Mouse (Mus musculus) kidney, postnatal 10 days (tissue): ENCODE results near the gene Pgam2.

ENCODE experiments used
- DNase-seq: peaks from one replicate; pipeline ENCODE4 v3.0.0; 2021; ENCODE audit warnings: mixed read lengths

The Pgam2 gene

GRCm38 (mm10) chr11:5804174-5804573 lies 641 bp upstream of the Pgam2 start:
- no peak for DNase-seq

DNA sequence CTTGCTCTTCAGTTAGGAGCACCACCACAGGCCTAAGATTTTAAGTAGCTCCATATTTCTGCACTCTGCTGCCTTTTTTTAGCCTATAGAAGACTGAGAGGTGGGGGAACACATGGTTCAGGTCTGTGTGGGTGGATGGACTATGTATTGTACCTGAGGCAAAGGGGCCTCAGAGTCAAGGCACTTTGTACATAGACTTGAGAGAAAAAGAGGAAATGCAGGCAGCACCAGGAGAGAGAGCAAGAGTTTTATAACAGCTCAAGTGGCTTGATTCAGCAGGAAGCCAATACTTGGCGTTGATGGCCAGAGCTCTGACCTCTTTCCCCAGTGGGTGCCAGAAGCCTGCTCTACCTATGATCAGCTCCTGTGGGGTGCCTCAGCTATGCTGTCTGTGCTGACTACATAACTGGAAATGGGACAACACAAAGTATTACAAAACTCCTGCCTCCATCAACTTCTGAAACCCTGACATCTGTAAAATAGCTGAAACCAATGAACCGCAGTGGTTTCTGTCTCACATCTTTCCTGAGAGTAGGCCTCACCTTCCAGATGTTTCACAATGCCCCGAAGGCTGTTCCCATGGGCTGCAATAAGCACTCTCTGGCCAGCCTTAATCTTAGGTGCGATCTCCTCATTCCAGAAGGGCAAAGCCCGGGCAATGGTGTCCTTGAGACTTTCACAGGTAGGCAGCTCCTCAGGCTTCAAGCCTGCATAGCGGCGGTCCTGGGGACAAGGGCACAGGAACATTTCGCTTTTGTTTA lies 896 bp downstream of the Pgam2 start:
- DNase-seq = no peak

DNA sequence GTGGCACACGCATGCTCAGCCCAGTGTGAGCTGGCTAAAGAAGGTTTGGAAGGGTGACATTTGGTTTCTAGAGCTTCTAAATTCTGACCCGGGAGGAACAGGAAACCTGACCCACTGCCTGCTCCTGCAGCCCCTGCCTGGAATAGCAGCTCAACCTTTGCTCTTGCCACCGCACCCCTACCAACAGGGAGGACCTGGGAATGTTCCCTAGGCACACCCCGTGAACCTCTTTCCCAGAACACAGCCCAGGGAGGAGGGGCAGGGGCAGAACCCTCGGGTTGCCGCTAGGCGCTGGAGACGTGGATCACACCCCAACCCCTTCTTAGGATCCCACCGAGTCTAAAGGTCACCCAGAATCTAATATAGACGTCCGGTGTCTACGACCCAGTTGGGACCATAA lies 1.5 kb downstream of the Pgam2 start:
- no peak for DNase-seq

DNA sequence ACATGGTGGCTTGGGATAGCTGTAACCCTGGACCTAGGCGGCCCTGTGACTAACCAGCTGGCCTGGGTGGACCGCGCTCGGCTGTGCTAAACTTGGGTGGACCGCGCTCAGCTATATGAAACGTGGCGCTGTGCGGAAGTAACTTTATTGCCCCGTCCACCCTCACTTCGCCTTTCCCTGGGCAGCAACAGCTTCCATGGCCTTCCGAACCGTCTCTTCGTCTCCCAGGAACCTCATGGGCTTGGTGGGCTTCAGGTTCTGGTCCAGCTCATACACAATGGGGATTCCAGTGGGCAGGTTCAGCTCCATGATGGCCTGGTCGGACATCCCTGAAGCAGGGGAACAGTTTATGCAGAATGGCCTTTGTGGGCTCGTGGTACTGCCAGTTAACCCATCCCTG lies 2.0 kb downstream of the Pgam2 start:
- DNase-seq = no peak

DNA sequence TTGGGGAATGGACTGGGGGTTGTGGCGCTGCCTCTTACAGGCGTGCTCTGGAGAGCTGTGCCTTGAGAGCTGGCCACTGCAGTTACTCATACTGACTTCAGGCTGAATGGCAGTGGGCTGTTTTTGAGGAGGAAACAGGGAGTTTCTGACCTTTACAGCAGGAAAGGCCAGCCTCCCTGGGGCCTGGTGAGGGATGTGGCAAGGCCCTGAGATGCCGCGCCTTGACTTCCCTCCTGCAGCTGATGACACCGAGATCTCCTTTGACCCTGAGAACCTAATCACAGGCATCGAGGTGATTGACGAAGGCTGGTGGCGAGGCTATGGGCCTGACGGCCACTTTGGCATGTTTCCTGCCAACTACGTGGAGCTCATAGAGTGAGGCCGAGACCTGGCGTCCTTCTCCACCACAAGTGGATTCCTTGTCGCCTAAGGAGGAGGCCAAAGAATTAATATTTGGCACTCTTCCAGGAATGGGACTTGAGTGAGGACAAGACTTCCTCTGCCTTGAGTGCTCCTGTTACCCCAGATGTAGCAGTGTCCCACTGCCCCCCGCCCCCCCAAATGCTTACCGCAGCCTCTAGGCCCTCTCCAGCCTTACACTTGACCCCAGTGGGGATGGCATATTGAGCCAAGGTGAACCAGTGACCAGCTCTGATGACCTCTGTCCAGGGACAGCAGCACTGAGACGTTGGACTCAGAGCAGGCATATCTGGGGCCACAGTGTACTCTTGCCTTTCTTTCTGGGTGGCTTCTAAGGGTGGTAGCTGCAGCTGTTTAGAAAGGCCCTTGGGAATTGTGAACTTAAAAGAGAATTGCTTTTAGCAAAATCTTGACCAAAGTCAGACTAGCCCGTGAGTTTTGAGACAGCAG lies 3.7 kb downstream of the Pgam2 start:
- DNase-seq = no peak

DNA sequence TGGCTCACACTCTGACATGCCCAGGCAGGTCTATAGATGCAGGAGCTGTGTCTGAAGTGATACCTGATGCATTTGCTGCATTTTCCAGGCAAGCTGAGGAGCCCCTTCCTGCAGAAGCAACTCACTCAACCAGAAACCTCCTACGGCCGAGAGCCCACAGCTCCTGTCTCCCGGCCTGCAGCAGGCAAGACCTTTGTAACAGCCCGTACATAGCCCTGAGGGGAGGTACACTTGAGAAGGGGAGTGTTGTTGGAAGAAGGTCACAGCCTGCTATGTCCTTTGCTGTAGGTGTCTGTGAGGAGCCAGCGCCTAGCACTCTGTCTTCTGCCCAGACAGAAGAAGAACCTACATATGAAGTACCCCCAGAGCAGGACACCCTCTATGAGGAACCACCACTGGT lies 5.6 kb downstream of the Pgam2 start:
- peak; percentile 40 for DNase-seq

- DNase-seq = no peak
Observed at GRCm38 (mm10) chr11:5797371-5797770, 6.2 kb downstream of the Pgam2 start.

- DNase-seq = no peak
Observed at GRCm38 (mm10) chr11:5796939-5797338, 6.6 kb downstream of the Pgam2 start.

GRCm38 (mm10) chr11:5795706-5796105 lies 7.8 kb downstream of the Pgam2 start:
- no peak for DNase-seq

- DNase-seq = no peak
Observed at GRCm38 (mm10) chr11:5795290-5795689, 8.2 kb downstream of the Pgam2 start.

DNA sequence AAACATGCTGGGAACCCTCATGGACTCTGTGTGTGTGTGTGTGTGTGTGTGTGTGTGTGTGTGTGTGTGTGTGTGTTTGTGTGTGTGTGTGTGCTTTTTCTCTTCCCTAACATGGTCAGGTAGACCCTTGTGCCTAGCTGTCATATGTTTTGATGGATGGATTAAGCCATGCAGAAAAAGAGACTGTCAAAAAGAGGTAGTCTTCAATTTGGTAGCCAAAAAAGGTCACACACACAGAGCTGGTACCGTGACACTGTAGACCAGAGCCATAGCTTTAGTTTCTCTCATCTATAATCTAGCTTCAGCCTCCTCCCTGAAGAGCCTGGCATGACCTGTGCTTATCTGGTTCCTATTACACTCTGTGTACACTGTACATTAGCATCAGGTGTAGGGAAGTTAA lies 13.1 kb downstream of the Pgam2 start:
- no peak for DNase-seq

- DNase-seq = no peak
Observed at GRCm38 (mm10) chr11:5789754-5790333, 13.7 kb downstream of the Pgam2 start.

GRCm38 (mm10) chr11:5789071-5789753 lies 14.3 kb downstream of the Pgam2 start:
- no peak for DNase-seq

- peak; percentile 98 for DNase-seq
Observed at GRCm38 (mm10) chr11:5788056-5789014, 15.2 kb downstream of the Pgam2 start, which contains the start of gene Dbnl. Gene Dbnl, plus strand, starts transcription at chr11:5788488.

DNA sequence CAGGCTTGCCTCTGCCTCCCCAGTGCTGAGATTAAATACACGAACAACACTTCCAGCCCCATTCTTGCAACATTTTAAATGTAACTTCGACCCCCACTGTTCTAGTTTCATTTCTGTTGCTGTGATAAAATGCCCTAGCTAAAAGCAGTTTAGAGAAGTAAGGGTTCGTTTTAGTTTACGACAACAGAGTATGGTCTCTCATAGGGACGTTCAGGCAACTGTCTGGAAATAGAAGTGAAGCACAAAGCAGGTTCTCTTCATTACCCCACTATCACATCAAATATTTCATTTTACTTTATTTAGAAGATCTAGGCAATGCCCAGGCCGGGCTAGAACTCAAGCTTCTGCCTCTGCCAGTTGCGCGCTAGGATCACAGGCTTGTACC lies 15.9 kb downstream of the Pgam2 start:
- DNase-seq = no peak

GRCm38 (mm10) chr11:5785732-5786131 lies 17.8 kb downstream of the Pgam2 start:
- no peak for DNase-seq

GRCm38 (mm10) chr11:5782199-5782944 lies 21.2 kb downstream of the Pgam2 start:
- no peak for DNase-seq

- DNase-seq = no peak
Observed at GRCm38 (mm10) chr11:5780035-5780499, 23.5 kb downstream of the Pgam2 start.

DNA sequence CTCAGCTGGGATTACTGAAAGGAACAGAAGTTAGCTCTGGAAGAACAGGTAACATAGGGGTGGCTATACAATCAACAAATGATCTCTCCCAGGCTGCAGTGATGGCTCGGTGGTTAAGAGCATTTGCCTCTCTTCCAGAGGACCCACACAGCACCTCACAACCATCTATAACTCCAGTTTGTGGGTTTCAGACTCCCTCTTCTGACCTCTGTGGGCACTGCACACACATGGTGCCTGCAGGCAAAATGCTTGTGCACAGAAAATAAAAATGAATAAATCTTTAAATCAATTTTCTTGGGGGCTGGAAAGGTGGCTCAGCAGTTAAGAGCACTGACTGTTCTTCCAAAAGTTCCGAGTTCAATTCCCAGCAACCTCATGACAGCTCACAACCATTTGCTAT lies 25.1 kb downstream of the Pgam2 start:
- DNase-seq = no peak

DNA sequence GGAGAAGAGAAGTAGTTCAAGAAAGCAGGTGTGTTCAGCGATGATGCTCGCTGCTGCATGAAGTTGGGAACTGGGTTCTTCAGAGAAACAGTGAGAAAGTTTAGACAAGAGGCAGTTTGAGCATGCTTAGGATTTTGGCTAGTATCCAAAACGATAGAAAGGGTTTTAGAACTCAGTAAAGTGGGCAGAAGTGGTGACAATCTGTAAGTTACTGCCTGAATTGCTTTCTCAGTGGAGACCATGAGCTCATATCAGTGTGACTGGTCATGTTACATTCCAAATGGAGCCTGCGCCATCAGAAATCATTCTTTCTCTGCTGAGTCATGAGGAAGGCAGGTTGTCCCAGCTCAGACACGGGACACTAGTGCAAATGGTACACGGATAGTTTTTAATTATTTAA lies 37.5 kb downstream of the Pgam2 start:
- no peak for DNase-seq

DNA sequence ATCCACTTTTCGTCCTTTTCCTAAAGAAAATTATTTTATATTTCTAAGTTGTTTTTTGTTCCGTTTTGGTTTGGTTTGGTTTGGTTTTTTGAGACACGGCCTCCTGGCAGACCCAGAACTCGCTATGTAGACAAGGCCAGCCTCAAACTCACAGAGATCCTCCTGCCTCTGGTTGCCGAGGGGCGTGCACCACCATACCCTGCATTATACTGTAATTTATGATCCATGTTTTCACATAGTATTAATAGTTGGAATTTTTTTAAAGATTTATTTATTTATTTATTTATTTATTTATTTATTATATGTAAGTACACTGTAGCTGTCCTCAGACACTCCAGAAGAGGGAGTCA lies 40.9 kb downstream of the Pgam2 start:
- DNase-seq = no peak
